Mouse (Mus musculus): ENCODE data around the gene Mab21l2.

Mab21l2 gene

DNA sequence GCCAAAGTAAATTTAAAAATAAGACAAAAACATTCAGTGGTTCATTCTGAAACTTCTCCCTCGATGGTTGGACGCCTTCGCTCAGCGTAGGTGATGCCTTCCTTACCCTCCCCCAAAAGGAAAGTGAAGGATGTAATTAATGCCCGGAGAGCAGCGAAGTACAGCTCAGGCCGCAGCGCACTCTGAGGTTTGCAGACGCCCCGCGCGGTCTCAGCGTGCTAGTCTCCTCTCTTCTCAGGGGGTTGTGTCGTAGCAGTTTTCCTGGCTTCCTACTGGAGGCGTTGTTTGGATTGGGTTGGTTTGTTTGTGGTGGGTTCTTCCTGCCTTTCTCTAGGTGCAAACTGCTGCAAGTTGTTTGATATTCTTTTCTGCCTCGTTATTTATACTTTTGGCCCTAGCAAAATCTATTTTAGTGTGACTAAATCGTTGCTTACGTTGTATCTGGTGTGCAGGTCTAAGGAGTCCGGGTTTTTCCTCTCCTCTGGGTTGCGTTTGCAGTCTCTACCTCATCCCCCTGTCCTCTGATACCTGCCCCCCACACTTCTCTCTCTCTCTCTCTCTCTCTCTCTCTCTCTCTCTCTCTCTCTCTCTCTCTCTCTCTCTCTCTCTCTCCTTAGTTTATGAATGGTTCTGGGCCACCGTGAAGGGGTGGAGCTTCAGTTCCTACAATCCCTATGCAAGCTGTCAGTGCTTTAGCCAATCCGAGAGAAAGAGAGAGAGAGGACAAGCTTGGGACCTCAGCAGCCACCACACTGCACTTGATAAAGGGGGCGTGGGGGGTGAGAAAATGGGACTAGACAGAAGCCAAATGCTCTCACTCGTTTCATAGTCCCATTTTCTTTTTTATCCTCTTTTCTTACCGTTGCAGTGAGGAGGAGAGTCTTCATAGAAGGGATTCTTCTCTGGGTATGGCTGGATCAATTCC is at the start of gene Mab21l2:
Gene Mab21l2 (minus strand): TSS at position 539 of the 925 bp plus-strand sequence.
- in situ Hi-C loops (cut with MboI; ENCODE audit: low sequenced_read_pairs) = no loop called here

DNA sequence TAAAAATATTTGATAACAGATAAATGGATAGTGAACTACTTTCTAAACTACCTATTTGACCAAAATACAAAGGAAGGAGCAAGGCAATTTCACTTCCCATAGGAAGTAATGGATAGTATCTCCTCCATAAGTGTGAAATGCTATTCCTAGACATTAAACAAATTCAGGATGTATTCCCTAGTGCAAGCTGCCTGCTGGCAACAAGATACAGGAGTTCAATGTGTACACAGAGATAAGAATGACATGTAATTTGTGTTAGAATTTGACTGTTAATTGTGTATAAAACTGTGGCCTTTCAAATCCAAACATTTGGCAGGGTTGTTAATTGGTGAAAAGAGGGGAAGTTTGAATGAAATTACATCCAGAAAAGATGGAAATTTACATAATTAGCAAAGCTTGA is 26.9 kb upstream of the Mab21l2 start:
- in situ Hi-C loops (cut with MboI; ENCODE audit: low sequenced_read_pairs) = no loop called here

DNA sequence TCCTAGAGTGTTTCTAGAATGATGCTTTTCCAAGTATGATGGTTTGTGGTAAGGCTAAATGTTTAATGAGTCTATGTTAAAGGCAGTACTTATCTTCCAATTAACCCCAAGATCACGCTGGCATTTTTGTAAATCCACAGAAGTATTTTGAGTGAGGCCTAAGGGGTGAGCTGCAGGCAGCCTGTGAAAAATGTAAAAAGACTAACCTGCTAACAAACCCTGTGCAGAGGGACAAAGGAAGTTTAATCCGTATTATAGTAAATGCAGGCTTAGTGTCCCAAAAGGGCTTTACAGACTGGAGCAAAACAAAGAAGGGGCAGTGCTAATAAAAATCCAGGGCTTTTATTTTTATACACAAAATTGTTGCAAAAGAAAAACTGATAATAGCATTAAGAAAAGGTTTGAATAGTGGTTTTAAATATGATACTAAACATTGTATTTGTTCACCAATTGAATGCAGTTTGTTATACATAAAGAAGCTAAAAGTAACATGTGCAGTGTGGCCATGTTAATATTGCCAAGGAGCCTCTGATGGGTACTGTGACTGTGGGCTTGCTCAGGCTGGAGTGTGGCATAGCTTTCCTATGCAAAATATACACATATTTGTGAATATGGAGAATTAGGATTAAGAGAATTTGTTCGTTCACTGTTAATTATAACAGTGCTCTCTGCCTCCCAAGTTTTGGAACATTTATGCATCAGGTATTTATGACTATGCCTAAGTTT is 24.3 kb upstream of the Mab21l2 start:
- in situ Hi-C loops (cut with MboI; ENCODE audit: low sequenced_read_pairs) = no loop called here

DNA sequence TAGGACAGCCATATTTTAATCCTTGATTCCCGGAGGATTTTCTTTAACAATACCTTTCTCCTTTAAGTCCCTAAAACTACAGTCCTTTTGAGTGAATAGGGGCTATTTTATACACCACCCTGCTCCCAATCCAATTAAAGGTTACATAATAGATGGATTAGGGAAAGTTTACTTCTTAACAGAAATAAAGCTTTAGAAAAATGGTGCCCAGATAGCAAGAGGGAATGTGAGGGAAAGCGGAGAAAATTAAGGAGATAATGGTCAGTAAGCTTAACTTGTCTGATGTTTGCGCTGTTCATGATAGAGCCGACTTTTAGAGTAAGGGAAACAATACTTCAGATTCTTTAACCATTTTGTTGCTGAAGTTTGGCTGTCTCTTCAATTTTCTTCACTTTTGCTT is 23.1 kb upstream of the Mab21l2 start:
- in situ Hi-C loops (cut with MboI; ENCODE audit: low sequenced_read_pairs) = no loop called here

DNA sequence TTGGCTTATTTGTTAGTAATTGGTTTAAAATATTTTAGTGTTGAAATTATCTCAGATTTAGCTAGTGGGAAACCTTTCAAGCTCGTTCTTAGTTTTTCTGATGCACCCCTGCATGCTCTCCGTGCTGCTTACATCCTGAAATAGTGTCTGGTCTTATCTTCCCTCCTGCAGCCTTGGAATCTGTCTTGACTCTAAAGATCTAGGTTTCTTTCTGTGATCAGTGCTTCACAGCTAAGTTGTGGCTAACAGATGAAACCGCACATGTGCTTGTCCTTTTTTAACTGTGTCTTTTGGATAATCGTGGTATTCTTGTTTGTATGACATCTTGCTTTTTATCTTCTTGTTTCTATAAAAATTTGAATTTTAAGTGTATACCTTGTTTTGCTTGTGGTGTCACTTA is 18.9 kb upstream of the Mab21l2 start:
- in situ Hi-C loops (cut with MboI; ENCODE audit: low sequenced_read_pairs) = no loop called here

DNA sequence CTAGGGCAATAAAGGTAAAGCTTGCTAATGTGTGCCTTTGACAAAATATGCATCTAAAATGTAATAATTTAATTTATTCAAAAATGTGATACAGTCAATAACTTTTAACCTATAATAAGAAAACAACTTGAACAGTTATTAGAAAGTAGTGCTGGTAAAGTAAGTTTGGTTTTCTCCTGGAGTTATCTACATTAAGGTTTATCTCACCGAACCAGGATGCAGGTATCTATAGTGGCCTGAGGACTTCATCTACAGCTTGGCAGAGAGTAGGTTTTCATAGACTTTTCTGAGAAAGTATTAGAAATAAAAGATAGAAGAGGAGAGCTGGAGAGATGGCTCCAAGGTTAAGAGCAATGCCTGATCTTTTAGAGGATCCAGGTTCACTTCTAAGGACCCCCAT is 13.0 kb upstream of the Mab21l2 start:
- in situ Hi-C loops (cut with MboI; ENCODE audit: low sequenced_read_pairs) = no loop called here

DNA sequence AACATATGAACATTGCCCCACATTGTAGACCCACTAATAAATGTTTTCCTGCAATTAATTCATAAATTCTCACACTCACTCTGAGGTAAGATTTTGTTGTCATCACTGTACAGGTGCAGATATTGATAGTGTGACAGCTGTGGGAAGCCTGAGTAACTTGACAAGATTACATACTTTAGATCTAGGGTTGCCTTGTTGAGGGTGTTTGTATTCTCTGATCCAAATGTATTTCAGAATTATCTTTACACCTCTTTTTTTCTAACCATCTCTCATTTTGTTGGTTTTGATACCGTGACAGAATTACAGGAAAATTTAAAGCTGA is 12.6 kb upstream of the Mab21l2 start:
- in situ Hi-C loops (cut with MboI; ENCODE audit: low sequenced_read_pairs) = no loop called here

DNA sequence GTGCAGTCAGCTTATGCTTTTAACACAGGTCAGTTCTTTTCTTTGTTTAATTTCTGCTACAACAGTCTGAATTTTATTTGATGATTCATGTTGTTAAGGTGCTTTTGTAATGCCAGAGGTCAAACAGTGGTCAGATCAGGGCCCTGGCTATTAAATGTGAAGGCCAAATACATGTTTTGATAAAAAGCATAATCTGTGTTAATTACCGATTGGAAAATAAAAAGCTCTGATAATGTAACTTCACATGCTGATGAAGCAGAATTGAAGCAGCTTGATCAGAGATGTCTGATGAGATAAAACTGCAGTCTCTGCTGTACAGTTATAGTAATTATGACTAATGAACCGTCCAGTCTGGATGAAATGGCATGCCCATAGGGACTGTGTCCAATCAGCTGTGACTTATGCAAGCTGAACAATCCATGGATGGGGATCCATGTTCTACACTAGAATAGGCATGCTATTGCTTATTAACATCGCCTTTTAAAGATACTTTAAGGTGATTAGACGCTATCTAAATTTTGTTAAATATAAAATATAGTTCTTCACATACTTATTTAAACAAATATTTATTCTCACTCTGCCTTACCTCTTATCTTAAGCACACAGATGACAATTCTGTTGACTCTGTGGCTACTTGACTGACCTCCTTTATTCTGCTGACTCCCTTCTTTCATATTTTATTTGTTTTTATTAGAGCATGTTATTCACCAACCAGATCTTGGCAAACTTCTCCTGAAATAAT is 12.0 kb upstream of the Mab21l2 start:
- in situ Hi-C loops (cut with MboI; ENCODE audit: low sequenced_read_pairs) = no loop called here

DNA sequence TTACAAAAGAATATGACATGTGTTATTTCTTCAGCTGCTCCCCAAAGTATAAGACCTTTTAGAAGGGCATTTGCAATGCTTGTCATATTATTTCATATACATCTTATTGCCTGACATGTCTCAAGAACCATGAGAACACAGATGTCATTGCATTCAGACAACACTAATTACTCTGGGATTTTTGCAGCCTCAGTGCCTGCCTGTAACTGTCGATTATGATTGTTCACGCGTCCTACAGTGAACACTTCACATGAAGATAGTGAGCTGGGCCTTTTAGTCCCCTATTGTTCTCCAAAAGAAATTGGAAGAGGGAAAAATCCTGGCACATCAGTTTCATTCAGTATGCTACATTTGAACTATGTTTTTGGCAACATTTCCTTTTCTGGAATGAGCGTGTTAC is 11.2 kb upstream of the Mab21l2 start:
- in situ Hi-C loops (cut with MboI; ENCODE audit: low sequenced_read_pairs) = no loop called here

DNA sequence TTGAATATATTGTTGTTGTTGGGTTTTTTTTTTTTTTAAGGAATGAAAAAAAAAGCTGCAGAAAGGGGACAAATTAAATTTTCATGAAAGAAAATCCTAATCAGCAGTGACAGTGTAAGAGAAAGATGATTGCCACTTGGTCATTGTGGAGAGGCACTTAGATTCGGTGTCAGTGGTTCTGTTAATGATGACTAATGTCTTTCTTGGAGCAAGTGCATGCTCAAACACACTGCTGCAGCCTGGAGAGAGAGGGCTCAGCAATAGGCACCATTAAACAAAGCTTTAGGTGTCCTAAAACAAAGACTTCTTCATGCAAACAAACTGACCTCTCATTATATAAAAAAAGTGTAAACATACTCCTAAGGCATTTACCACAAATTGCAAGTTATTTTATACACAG is 10.5 kb upstream of the Mab21l2 start:
- in situ Hi-C loops (cut with MboI; ENCODE audit: low sequenced_read_pairs) = no loop called here

DNA sequence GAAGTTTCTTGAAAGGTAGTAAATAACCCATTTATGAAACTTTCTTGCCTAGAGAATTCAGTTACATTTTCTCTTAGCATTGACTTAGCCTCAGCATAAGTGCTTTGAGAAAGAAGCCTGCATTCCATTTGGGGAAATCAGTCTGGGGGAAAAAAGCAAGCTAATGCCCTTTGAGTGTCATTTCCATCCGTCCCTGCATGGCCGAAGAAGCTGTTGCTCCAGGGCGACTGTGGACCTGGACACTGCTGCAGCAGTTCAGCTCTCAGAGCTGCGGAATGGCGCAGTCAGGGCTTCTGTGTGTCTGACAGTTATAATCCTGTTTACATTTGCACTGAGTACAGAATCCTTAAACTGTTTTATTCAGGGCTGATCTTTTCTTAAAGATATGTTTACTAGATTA is 3.7 kb upstream of the Mab21l2 start:
- in situ Hi-C loops (cut with MboI; ENCODE audit: low sequenced_read_pairs) = no loop called here

DNA sequence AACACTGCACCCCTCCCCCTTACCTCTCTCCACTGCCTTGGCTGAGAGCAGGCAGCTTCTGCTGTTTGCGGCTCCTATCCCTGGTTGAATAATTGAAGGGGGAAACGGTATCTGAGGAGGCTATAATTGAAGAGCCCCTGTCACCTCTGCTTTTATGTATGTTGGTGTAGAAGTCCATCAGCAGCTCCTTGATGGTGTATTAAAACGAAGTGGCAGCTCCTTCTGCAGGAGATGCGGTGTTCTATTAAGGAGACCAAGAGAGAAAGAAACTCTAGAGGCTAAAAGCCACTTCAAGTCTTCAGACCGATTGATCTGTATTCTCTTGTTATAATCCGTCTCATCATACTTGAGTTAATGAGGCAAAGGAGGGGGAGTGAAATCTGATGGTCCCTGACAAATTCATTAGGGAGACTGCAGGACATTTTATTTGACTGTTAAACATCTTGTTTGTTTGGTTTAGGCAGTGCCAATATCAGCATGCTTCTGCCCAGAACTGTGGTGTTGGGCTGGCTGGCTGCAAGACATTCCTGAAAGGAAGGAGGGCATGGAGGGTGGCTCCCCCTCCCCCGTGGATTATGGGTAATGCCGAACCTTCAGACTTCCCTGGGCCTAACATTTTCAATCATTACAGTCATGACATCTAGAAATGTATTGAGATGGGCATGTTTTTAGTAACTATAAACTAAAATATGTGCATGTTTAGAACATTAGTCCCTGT is 2.7 kb upstream of the Mab21l2 start:
- in situ Hi-C loops (cut with MboI; ENCODE audit: low sequenced_read_pairs) = no loop called here

DNA sequence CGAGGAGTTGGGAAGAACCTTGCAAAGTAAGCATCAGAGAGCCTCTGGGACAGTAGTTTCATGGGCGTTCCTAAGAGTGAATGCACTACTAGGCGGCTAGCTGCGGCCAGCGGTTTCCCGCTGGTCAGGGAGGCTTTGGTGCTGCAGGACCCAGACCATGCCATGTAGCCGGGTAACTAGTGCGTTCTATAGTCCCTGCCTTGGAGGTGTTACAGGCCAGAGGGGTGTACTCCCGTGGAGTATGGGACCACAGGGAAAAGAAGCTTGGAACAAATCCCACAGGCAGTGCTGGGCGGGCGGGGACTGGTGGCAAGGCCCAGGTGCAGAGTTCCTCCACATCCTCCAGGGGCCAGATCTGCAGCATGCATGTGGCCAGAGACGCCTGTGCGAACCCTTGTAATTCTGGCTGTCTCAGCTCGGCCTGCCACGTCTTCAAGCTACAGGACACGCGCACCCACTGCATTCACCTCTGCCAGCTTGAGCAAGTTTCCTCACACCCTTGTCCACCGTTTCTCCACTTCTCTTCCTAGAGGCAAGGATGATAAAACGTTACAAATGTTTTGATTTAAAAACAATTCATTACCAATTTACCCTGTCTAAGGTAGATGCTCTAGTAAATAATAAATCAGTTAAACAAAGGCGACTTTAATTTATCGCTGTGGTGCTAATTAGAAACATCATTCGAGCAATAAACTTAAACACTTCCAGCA is 2.0 kb upstream of the Mab21l2 start:
- in situ Hi-C loops (cut with MboI; ENCODE audit: low sequenced_read_pairs) = no loop called here

DNA sequence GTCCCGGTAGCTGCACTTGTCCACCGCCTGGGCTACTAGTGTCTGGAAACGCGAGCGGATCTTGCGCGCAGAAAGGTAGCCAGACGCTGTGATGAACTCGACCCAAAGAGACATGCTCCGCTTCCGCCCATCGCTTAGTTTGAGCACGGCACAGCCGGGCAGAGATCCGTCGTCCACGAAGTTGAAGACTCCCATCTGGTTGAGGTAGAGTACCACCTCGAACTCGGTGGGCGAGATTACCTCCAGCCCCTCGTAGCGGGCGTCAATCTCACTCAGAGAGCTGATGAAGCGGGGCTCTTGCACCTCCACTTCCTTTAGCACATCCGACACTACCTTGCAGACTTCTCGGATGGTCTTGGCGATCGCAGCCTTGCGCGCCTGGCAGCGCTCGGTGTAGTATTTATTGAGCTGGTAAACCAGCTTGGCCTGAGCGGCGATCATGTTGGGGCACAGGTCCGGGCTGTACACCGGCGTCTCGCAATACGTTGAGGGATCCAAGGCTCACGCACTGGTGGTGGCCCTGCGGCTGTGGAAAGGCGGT is 1.1 kb downstream of the Mab21l2 start:
- in situ Hi-C loops (cut with MboI; ENCODE audit: low sequenced_read_pairs) = no loop called here

DNA sequence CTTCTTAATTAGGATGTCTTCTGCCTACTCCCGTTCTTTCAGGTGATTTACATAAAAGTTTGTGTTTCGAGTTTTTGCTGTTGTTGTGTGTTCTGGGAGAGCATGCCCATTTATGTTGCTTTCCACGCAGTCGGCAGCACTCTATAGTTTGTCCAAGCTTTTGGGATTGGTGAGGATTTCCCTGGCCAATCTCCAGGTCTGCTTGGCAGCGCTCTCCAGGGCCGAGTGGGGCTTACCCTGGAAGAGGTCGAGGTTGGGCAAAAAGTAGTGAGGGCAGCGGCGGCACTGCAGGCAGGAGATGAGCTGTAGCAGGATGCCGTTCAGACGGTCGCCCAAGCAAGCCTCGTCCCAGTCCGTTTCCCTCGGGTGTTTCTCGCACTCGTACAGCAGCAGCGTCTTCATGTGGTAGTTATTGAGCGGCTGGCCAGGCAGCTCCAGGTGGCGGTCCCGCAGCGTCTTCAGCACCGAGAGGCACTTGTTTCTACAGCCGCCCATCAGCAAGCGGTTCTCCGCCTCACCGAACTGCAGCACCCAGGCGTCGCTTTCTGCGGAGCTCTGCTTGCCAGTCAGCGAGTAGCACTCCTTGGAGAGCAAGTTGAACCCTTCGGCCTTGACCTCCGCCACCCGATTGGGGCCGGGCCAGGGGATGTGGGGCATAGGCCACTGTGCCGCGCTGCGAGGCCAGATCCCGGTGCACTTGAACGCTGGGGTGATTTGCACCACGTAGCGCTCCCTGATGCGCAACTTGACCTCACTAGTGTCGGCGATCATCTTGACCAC is 1.8 kb downstream of the Mab21l2 start:
- in situ Hi-C loops (cut with MboI; ENCODE audit: low sequenced_read_pairs) = no loop called here

DNA sequence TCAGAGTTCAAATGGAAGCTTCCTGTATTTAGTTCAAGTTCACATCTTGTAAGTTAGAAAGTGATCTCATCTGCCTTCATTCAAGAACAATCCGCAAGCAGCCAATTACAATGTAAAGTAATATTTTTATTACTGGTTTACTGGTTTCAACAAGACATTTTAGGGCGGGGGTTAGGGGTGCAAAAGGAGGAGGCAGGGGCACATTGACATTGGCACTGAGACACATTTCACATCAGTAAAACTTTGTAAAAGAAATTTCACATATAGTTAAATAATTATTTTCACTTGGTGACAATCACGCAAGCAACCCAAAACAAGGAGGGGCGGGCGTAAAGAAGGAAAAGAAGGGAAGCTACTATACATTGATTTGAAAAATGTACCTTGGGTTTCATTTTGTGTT is 2.5 kb downstream of the Mab21l2 start:
- in situ Hi-C loops (cut with MboI; ENCODE audit: low sequenced_read_pairs) = no loop called here

DNA sequence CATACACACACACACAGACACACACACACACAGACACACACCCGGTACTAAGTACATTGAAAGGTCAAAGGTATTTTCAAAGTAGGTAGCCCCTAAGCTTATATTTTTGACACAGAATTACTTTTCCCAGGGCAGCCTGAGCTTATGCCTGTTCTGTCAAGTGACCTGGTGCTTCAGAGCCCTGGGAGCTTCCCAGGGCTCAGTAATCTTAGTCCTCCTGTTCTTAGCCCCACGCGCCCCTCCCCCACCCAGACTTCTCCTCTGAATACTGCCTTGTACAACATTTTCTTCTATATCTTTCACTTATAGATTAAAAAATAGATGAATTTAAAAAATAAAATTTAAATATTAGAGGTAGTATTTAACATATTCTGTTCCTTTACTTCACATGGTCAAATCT is 3.6 kb downstream of the Mab21l2 start:
- in situ Hi-C loops (cut with MboI; ENCODE audit: low sequenced_read_pairs) = no loop called here

DNA sequence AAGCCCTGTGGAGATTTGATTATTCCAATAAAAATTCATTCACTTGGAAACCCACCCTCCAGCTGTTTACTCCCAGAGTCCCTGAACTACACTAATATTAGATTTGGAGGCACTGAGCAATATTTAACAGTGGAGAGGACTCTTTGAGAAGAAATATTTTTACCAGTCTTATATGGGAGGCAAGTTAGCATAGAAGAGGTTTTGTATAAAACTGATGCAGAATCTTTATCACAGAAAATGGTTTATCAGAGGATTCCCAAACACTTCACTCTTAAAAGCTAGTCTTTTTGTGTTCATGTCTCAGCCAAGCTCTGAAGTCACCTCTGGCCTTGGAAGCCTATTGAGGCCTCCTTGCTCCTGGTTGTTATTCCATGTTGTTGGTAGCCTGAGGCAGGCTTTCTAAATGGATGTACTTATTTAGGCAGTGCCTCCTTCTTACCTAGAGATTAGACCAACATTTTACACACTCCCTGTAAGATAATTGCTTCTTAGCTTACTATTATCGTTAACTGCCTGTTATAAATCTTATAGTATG is 6.5 kb downstream of the Mab21l2 start:
- in situ Hi-C loops (cut with MboI; ENCODE audit: low sequenced_read_pairs) = no loop called here

DNA sequence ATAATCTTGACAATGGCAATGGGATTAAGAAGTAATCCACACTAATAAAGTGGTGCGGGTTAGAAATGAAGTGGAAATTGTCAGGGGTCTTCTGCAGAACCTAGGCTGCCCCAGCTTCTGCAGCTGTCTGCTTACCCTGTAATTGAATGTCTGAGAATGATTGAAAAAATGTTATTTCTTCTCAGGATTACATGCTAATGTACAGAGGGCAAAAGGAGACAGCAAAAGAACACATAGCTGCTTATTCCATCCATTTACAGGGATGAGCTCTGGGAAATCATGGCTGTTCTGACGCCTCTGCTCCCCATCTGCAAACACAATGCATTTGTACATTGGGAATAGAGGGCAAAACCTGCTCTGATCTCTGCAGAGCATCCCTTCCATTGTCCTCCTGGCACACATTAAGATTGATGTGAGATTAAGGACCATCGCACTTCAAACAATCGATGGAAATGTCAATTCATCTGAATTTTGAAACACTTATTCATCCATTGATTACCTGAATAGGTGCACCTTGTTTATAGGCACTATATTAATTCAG is 7.3 kb downstream of the Mab21l2 start:
- in situ Hi-C loops (cut with MboI; ENCODE audit: low sequenced_read_pairs) = no loop called here

Data from CH12F3 (cell line).